Mouse (Mus musculus): ENCODE results near the gene Slc39a3. TPM values are rescaled to one million over a fixed set of nuclear protein-coding genes. Genes with fewer than 3 reads are reported as not detected.

The Slc39a3 gene
- polyA plus RNA-seq, 1 experiment: 11.9 TPM

DNA sequence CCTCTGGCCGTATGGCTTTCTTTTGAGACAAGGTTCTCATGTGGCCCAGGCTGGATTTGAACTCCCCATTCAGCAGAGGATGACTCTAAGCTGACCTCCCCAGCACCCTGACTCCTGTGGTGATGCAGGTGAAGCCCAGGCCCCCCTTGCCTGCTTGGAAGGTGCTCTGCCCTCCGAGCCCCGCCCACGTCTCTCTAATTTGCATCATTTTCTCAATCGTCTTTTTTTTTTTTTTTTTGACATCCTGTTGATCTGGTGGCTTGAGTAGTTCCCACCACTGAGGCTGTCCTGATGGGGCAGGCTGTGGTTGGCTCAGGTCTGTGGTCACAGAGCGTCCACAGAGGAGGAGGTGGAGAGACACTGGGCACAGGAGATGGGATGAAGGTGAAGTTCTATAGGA lies 47.8 kb downstream of the Slc39a3 start:
- peaks cover 2% of the 10 kb centered on the region; the same call in 1 of the 2 replicates for H3K4me1 ChIP-seq (ENCODE audit: control insufficient read depth, insufficient read depth, low read length)
- H3K27ac ChIP-seq (ENCODE audit: insufficient read depth, low read length): no peak overlapping the region
- TF ChIP-seq POLR2A (IDR thresholded peaks at IDR 0.05; ENCODE audit: low read depth, low read length) (no peak), CTCF (IDR thresholded peaks at IDR 0.05; ENCODE audit: borderline replicate concordance, insufficient read depth, low read length) (no peak)
- H3K4me3 ChIP-seq (ENCODE audit: insufficient read depth, low read length): no peak overlapping the region

DNA sequence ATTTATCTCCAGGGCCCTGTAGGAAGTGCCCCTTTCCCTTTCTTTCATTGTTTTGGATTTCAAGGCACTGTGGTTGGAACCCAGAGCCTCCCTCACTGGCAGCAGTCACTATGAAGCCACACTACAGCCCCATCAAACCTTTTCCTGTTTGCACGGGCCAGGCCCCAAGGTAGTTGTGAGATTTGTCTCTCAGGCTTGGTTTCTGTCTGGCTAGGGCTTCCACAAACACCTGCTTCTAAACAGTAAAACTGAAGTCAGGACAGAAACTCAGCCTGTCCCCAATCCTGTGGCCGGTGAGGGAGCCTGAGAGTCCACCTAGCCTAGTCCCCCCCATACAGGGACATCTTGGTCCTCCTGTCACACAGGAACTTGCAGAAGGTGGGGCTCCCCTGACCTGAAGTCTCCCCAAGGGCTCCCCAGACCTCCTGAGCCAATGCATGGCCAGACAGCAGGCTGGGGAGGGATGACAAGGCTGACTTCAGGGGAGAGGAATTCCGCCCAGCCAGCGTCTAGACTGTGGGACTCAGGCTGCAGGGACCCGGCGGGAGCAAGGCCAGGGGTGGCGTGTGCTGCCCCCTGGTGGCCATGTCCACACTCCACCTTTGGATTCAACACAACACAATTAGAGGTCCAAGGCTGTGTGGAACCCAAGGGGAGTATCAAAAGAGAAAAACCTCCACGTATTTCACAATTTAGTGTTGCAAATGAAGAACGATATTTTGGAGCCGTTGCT lies 49.4 kb downstream of the Slc39a3 start:
- no peak overlapping the region for H3K4me3 ChIP-seq (ENCODE audit: insufficient read depth, low read length)

DNA sequence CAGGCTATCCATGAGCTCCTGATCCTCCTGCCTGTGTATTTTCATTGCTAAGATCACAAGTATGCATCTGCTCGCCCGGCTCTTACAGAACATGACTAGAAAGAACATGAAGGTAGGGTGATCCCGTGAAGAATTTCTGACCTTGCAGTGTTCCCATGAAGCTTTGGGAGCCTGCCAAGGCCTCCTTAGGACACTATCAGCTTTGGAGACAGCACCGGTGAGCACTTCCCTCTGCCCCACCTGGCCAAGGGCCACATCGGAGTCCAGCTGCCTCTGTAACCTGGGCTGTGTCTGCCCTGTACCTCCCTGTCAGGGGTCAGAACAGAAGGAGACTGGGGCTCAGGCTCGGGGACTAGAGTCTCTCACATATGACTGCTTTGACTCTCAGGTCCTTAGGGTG lies 50.5 kb downstream of the Slc39a3 start:
- no peak overlapping the region for H3K27ac ChIP-seq (ENCODE audit: insufficient read depth, low read length)
- peaks cover 2% of the 10 kb centered on the region; the same call in 1 of the 2 replicates for H3K4me1 ChIP-seq (ENCODE audit: control insufficient read depth, insufficient read depth, low read length)
- no peak overlapping the region for H3K4me3 ChIP-seq (ENCODE audit: insufficient read depth, low read length)
- no peak for TF ChIP-seq CTCF (IDR thresholded peaks at IDR 0.05; ENCODE audit: borderline replicate concordance, insufficient read depth, low read length)
- no peak for TF ChIP-seq POLR2A (IDR thresholded peaks at IDR 0.05; ENCODE audit: low read depth, low read length)

More for the DNA sequence above, 49.4 kb downstream of the Slc39a3 start:
- H3K4me1 ChIP-seq (ENCODE audit: control insufficient read depth, insufficient read depth, low read length): peaks cover 2% of the 10 kb centered on the region; the same call in 1 of the 2 replicates
- TF ChIP-seq CTCF (IDR thresholded peaks at IDR 0.05; ENCODE audit: borderline replicate concordance, insufficient read depth, low read length) (peak; percentile 97), POLR2A (IDR thresholded peaks at IDR 0.05; ENCODE audit: low read depth, low read length) (no peak)
- peak overlapping the region; percentile 52 for H3K27ac ChIP-seq (ENCODE audit: insufficient read depth, low read length)

DNA sequence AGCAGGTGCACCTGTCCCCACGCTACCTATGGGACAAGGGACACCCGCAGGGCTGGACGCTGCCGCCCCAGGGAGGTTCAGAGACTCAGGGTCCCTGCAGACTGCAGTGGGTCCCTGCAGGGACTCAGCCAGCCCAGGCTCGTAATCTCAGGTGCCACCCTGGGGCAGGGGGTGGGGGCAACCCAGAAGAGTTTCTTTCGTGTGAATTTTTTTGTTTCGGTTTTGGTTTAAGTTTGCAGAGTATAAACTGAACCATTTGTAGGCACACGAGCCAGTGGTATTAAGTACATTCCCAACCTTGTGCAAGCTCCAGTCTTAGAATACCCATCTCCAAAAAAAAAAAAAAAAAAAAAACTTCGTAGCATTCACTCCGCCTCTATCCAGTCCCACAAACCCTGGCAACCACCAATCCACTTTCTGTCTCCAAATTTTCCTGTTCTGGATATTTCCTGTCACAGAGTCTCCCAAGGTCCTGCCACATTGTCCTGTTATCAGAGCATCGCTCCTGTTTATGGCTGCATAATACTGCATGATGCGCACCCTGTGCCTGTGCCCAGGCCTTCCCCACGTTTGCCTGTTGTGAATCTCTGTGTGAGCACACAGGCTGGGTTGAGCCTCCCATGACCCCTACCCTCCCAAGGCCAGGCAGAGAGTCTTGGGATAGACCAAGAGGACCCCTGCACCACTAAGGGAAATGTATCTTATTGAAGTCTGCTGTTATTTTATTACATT lies 51.1 kb downstream of the Slc39a3 start:
- Histone ChIP-seq H3K4me1 (ENCODE audit: control insufficient read depth, insufficient read depth, low read length) (peaks cover 2% of the 10 kb centered on the region; the same call in 1 of the 2 replicates), H3K4me3 (ENCODE audit: insufficient read depth, low read length) (no peak overlapping the region)
- TF ChIP-seq CTCF (IDR thresholded peaks at IDR 0.05; ENCODE audit: borderline replicate concordance, insufficient read depth, low read length) (no peak), POLR2A (IDR thresholded peaks at IDR 0.05; ENCODE audit: low read depth, low read length) (no peak)

DNA sequence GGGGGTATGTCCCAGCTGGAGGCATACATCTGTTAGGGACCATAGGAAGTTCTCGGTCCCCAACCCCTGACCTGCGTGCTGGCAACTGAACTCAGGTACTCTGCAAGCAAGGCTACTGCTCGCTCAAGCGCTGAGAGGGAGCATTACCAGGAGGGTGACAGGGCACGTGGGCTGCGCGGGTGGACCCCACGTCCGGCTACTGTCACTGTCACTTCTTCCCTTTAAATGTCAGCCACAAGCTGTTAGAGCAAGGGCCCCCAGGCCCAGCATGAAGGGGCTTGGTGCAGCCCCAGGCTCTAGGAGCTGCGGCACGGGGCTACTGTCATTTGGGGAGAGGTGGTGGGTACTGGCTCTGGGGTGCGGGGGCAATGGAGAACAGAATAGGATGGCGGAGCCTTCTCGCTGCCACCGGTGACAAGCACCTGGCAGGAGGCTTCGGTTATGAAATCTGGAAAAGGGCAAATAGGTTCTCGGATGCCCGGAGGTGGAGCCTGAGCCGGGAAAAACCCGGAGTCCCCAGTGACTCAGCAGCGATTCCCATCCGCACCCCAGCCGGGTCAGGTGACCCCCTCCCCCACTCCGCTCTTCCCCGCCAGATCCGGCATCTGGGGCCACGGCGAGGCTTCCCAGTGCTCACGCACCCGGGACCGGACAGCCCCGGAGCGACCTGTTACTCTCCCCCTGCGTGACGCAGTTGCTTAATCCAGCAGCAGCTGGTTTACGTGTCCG lies 51.8 kb downstream of the Slc39a3 start:
- no peak for TF ChIP-seq POLR2A (IDR thresholded peaks at IDR 0.05; ENCODE audit: low read depth, low read length)
- TF ChIP-seq CTCF (IDR thresholded peaks at IDR 0.05; ENCODE audit: borderline replicate concordance, insufficient read depth, low read length): no peak
- Histone ChIP-seq H3K4me3 (ENCODE audit: insufficient read depth, low read length) (0 out of 2 replicates have a peak overlapping the region, but pooled peaks have one; percentile 5), H3K4me1 (ENCODE audit: control insufficient read depth, insufficient read depth, low read length) (peaks cover 2% of the 10 kb centered on the region; the same call in 1 of the 2 replicates)

More for the DNA sequence above, 51.1 kb downstream of the Slc39a3 start:
- no peak overlapping the region for H3K27ac ChIP-seq (ENCODE audit: insufficient read depth, low read length)

DNA sequence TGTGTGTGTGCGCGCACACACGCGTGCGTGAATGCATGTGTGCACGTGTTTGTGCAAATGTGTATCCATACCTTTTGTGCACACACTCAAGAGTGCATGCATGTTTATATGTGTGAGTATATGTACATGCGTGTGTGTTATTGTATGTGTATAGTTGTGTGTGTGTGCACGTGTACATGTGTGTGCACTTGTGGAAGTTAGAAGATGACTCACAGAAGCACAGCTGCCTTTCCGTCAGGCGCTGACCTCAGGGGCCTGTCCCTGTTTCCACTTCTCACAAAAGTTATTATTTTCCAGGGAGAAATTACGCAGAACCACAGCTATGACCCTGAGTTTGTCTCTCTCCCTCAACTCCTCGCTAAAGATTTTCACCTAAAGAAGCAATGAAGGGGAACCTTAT lies 53.0 kb downstream of the Slc39a3 start:
- no peak overlapping the region for H3K27ac ChIP-seq (ENCODE audit: insufficient read depth, low read length)
- no peak overlapping the region for H3K4me3 ChIP-seq (ENCODE audit: insufficient read depth, low read length)
- TF ChIP-seq CTCF (IDR thresholded peaks at IDR 0.05; ENCODE audit: borderline replicate concordance, insufficient read depth, low read length) (no peak), POLR2A (IDR thresholded peaks at IDR 0.05; ENCODE audit: low read depth, low read length) (no peak)
- H3K4me1 ChIP-seq (ENCODE audit: control insufficient read depth, insufficient read depth, low read length): peaks cover 2% of the 10 kb centered on the region; the same call in 1 of the 2 replicates

More for the DNA sequence above, 51.8 kb downstream of the Slc39a3 start:
- H3K27ac ChIP-seq (ENCODE audit: insufficient read depth, low read length): no peak overlapping the region

DNA sequence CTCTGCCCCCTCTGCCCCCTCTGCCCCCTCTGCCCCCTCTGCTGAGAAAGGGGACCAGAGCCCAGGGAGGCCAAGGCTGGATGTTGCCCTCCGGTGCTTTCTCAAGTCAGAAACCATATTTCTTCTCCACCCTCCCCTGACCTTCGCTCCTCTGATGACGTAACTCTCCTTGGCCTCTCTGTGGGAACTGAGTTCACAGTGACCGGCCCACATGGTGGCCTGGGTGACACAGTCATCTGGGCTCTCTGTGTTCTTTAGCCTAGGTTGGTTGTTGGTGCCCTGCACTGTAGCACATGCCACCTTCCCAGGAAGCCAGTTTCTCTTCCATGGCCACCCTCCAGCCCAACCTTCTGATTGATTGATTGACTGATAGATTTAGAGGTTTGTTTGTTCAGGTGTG lies 54.8 kb downstream of the Slc39a3 start:
- Histone ChIP-seq H3K4me1 (ENCODE audit: control insufficient read depth, insufficient read depth, low read length) (peaks cover 2% of the 10 kb centered on the region; the same call in 1 of the 2 replicates), H3K4me3 (ENCODE audit: insufficient read depth, low read length) (no peak overlapping the region), H3K27ac (ENCODE audit: insufficient read depth, low read length) (no peak overlapping the region)
- TF ChIP-seq CTCF (IDR thresholded peaks at IDR 0.05; ENCODE audit: borderline replicate concordance, insufficient read depth, low read length) (no peak), POLR2A (IDR thresholded peaks at IDR 0.05; ENCODE audit: low read depth, low read length) (no peak)

DNA sequence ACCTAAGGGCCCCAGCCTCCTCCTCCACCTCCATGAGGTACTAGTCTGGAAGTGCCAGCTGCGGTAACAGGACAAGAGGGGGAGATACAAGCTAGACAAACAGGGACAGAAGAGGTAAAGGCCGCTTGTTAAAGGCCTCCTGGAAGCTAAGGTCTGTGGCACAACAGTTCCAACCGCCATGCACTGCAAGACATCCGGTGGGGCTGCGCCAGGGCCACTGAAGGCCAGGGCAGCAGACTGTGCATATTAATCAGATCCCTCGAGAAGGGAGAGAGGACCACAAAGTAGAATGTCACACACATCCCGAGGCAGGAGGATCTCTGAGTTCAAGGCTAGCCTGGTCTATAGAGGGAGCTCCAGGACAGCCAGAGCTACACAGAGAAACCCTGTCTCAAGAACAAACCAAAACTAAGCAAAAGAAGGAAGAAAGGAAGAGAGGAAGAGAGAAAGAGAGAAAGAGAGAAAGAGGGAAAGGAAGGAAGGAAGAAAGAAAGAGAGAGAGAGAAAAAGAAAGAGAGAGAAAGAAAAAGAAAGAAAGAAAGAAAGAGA lies 55.6 kb downstream of the Slc39a3 start:
- H3K4me3 ChIP-seq (ENCODE audit: insufficient read depth, low read length): no peak overlapping the region
- H3K27ac ChIP-seq (ENCODE audit: insufficient read depth, low read length): no peak overlapping the region
- peaks cover 2% of the 10 kb centered on the region; the same call in 1 of the 2 replicates for H3K4me1 ChIP-seq (ENCODE audit: control insufficient read depth, insufficient read depth, low read length)
- no peak for TF ChIP-seq POLR2A (IDR thresholded peaks at IDR 0.05; ENCODE audit: low read depth, low read length)
- no peak for TF ChIP-seq CTCF (IDR thresholded peaks at IDR 0.05; ENCODE audit: borderline replicate concordance, insufficient read depth, low read length)

Other genes with a start within 250 kb of the Slc39a3 start
- 48.0 and 49.3 TPM in 2 replicates for gene Sf3a2, start 239.2 kb downstream of the Slc39a3 start, polyA plus RNA-seq (2011; ENCODE audit: insufficient read length, low read depth, missing spikeins)
- gene Plekhj1, start 238.8 kb downstream of the Slc39a3 start, polyA plus RNA-seq (2011; ENCODE audit: insufficient read length, low read depth, missing spikeins): 59.1 and 59.9 TPM in 2 replicates
- gene Amh, start 232.2 kb downstream of the Slc39a3 start, polyA plus RNA-seq (2011; ENCODE audit: insufficient read length, low read depth, missing spikeins): not detected in 2 replicates
- 0.70 TPM in 1 of 2 replicates, not detected in the other for gene Jsrp1, start 223.9 kb downstream of the Slc39a3 start, polyA plus RNA-seq (2011; ENCODE audit: insufficient read length, low read depth, missing spikeins)
- gene Oaz1, start 210.8 kb downstream of the Slc39a3 start, polyA plus RNA-seq (2011; ENCODE audit: insufficient read length, low read depth, missing spikeins): 331 and 347 TPM in 2 replicates
- 0.19 TPM in 1 of 2 replicates, not detected in the other for gene Lingo3, start 193.4 kb downstream of the Slc39a3 start, polyA plus RNA-seq (2011; ENCODE audit: insufficient read length, low read depth, missing spikeins)
- 75.6 and 106 TPM in 2 replicates for gene Lsm7, start 182.2 kb downstream of the Slc39a3 start, polyA plus RNA-seq (2011; ENCODE audit: insufficient read length, low read depth, missing spikeins)
- 23.8 and 30.9 TPM in 2 replicates for gene Sppl2b, start 182.2 kb downstream of the Slc39a3 start, polyA plus RNA-seq (2011; ENCODE audit: insufficient read length, low read depth, missing spikeins)
- gene Tmprss9, start 165.6 kb downstream of the Slc39a3 start, polyA plus RNA-seq (2011; ENCODE audit: insufficient read length, low read depth, missing spikeins): not detected in 2 replicates
- gene Timm13, start 136.5 kb downstream of the Slc39a3 start, polyA plus RNA-seq (2011; ENCODE audit: insufficient read length, low read depth, missing spikeins): 75.8 and 89.2 TPM in 2 replicates
- 14.1 and 14.7 TPM in 2 replicates for gene Lmnb2, start 119.2 kb downstream of the Slc39a3 start, polyA plus RNA-seq (2011; ENCODE audit: insufficient read length, low read depth, missing spikeins)
- 38.3 and 45.7 TPM in 2 replicates for gene Gadd45b, start 107.4 kb downstream of the Slc39a3 start, polyA plus RNA-seq (2011; ENCODE audit: insufficient read length, low read depth, missing spikeins)
- gene Gng7, start 22.5 kb downstream of the Slc39a3 start, polyA plus RNA-seq (2011; ENCODE audit: insufficient read length, low read depth, missing spikeins): 5.3 and 5.4 TPM in 2 replicates
- not detected in 2 replicates for gene Diras1, start 11.8 kb downstream of the Slc39a3 start, polyA plus RNA-seq (2011; ENCODE audit: insufficient read length, low read depth, missing spikeins)
- gene Sgta, start 22.8 kb upstream of the Slc39a3 start, polyA plus RNA-seq (2011; ENCODE audit: insufficient read length, low read depth, missing spikeins): 85.2 and 90.7 TPM in 2 replicates
- 30.4 and 33.8 TPM in 2 replicates for gene Thop1, start 32.6 kb upstream of the Slc39a3 start, polyA plus RNA-seq (2011; ENCODE audit: insufficient read length, low read depth, missing spikeins)
- gene Creb3l3, start 61.4 kb upstream of the Slc39a3 start, polyA plus RNA-seq (2011; ENCODE audit: insufficient read length, low read depth, missing spikeins): 0.23 TPM in 1 of 2 replicates, not detected in the other
- gene Map2k2, start 68.5 kb upstream of the Slc39a3 start, polyA plus RNA-seq (2011; ENCODE audit: insufficient read length, low read depth, missing spikeins): 61.3 and 69.6 TPM in 2 replicates
- gene Zbtb7a, start 97.8 kb upstream of the Slc39a3 start, polyA plus RNA-seq (2011; ENCODE audit: insufficient read length, low read depth, missing spikeins): 16.9 and 23.5 TPM in 2 replicates
- 25.6 and 27.9 TPM in 2 replicates for gene Pias4, start 130.5 kb upstream of the Slc39a3 start, polyA plus RNA-seq (2011; ENCODE audit: insufficient read length, low read depth, missing spikeins)
- gene Eef2, start 139.2 kb upstream of the Slc39a3 start, polyA plus RNA-seq (2011; ENCODE audit: insufficient read length, low read depth, missing spikeins): 1,643 and 1,827 TPM in 2 replicates
- gene Dapk3, start 145.6 kb upstream of the Slc39a3 start, polyA plus RNA-seq (2011; ENCODE audit: insufficient read length, low read depth, missing spikeins): 48.4 and 51.2 TPM in 2 replicates
- gene 4930442H23Rik, start 146.4 kb upstream of the Slc39a3 start, polyA plus RNA-seq (2011; ENCODE audit: insufficient read length, low read depth, missing spikeins): not detected in 2 replicates
- gene Nmrk2, start 164.6 kb upstream of the Slc39a3 start, polyA plus RNA-seq (2011; ENCODE audit: insufficient read length, low read depth, missing spikeins): not detected in 2 replicates
- 0.47 and 0.67 TPM in 2 replicates for gene Atcay, start 193.4 kb upstream of the Slc39a3 start, polyA plus RNA-seq (2011; ENCODE audit: insufficient read length, low read depth, missing spikeins)
- gene Zfr2, start 195.7 kb upstream of the Slc39a3 start, polyA plus RNA-seq (2011; ENCODE audit: insufficient read length, low read depth, missing spikeins): 3.1 and 4.1 TPM in 2 replicates
- gene Matk, start 215.5 kb upstream of the Slc39a3 start, polyA plus RNA-seq (2011; ENCODE audit: insufficient read length, low read depth, missing spikeins): 0.90 and 1.2 TPM in 2 replicates
- gene Mrpl54, start 229.5 kb upstream of the Slc39a3 start, polyA plus RNA-seq (2011; ENCODE audit: insufficient read length, low read depth, missing spikeins): 52.9 and 53.7 TPM in 2 replicates
- 43.2 and 44.8 TPM in 2 replicates for gene Apba3, start 229.5 kb upstream of the Slc39a3 start, polyA plus RNA-seq (2011; ENCODE audit: insufficient read length, low read depth, missing spikeins)